Mouse (Mus musculus): Measurements from ENCODE around the gene Trank1.

Trank1 gene

GRCm38 (mm10) chr9:111311031-111311842, at the start of gene Trank1:
Gene Trank1, plus strand, starts transcription at chr9:111311739.
- no peak for DNase-seq (ENCODE audit: low spot score)

- DNase-seq (ENCODE audit: low spot score), result no peak
Observed at GRCm38 (mm10) chr9:111267998-111268397, 43.5 kb upstream of the Trank1 start.

- no peak for DNase-seq (ENCODE audit: low spot score)
Observed at GRCm38 (mm10) chr9:111270606-111271005, 40.9 kb upstream of the Trank1 start.

GRCm38 (mm10) chr9:111271056-111271433, 40.5 kb upstream of the Trank1 start:
- peak; percentile 72 for DNase-seq (ENCODE audit: low spot score)

- peak; percentile 100 for DNase-seq (ENCODE audit: low spot score)
Observed at GRCm38 (mm10) chr9:111271434-111272160, 39.9 kb upstream of the Trank1 start, which contains the start of the genes Mlh1 and Epm2aip1. Gene Mlh1, minus strand, starts transcription at chr9:111271791. Gene Epm2aip1, plus strand, starts transcription at chr9:111271929.

GRCm38 (mm10) chr9:111272356-111272755, 39.2 kb upstream of the Trank1 start:
- DNase-seq (ENCODE audit: low spot score), result peak; percentile 57

GRCm38 (mm10) chr9:111272996-111273785, 38.3 kb upstream of the Trank1 start:
- DNase-seq (ENCODE audit: low spot score), result peak; percentile 22

- no peak for DNase-seq (ENCODE audit: low spot score)
Observed at GRCm38 (mm10) chr9:111273958-111274357, 37.6 kb upstream of the Trank1 start.

- DNase-seq (ENCODE audit: low spot score), result no peak
Observed at GRCm38 (mm10) chr9:111275156-111275555, 36.4 kb upstream of the Trank1 start.

GRCm38 (mm10) chr9:111285061-111285460, 26.5 kb upstream of the Trank1 start:
- DNase-seq (ENCODE audit: low spot score), result no peak

GRCm38 (mm10) chr9:111285676-111286075, 25.9 kb upstream of the Trank1 start:
- peak; percentile 55 for DNase-seq (ENCODE audit: low spot score)

- no peak for DNase-seq (ENCODE audit: low spot score)
Observed at GRCm38 (mm10) chr9:111286468-111286867, 25.1 kb upstream of the Trank1 start.

GRCm38 (mm10) chr9:111287956-111288355, 23.6 kb upstream of the Trank1 start:
- DNase-seq (ENCODE audit: low spot score), result no peak

- peak; percentile 79 for DNase-seq (ENCODE audit: low spot score)
Observed at GRCm38 (mm10) chr9:111289294-111289831, 22.2 kb upstream of the Trank1 start.

- peak; percentile 89 for DNase-seq (ENCODE audit: low spot score)
Observed at GRCm38 (mm10) chr9:111289832-111290339, 21.7 kb upstream of the Trank1 start.

- DNase-seq (ENCODE audit: low spot score), result no peak
Observed at GRCm38 (mm10) chr9:111290539-111291100, 20.9 kb upstream of the Trank1 start.

- DNase-seq (ENCODE audit: low spot score), result no peak
Observed at GRCm38 (mm10) chr9:111293234-111293633, 18.3 kb upstream of the Trank1 start.

GRCm38 (mm10) chr9:111294911-111295310, 16.6 kb upstream of the Trank1 start:
- DNase-seq (ENCODE audit: low spot score), result no peak

- DNase-seq (ENCODE audit: low spot score), result no peak
Observed at GRCm38 (mm10) chr9:111295323-111295722, 16.2 kb upstream of the Trank1 start.

GRCm38 (mm10) chr9:111296433-111296832, 15.1 kb upstream of the Trank1 start:
- no peak for DNase-seq (ENCODE audit: low spot score)

GRCm38 (mm10) chr9:111298606-111299005, 12.9 kb upstream of the Trank1 start:
- DNase-seq (ENCODE audit: low spot score), result no peak

Measured in MN1 (cell line).